Mouse (Mus musculus) testis, adult 10 weeks (tissue): ENCODE measurements around the gene Olfr1283. TPM values are rescaled to one million over a fixed set of nuclear protein-coding genes. Genes with fewer than 3 reads are reported as not detected.

Source experiments
- polyA plus RNA-seq: library from polyadenylated mRNA; stranded (reverse); fragments of 350-450 nt; fragmentation: Illumina TruSeq; extraction: RNeasy Lipid Tissue Mini Kit (QIAGEN cat#74804); gene quantifications from one replicate; pipeline ENCODE4 v1.2.3, GENCODE M21; 2014; ENCODE audit warnings: low read depth, low replicate concordance

The Olfr1283 gene
- polyA plus RNA-seq: 0.13 TPM

GRCm38 (mm10) chr2:111366490-111366889 is at the start of gene Olfr1283:
Gene Olfr1283, plus strand, starts transcription at chr2:111366790.

GRCm38 (mm10) chr2:111326220-111326619 is 40.4 kb upstream of the Olfr1283 start, which contains the start of gene Olfr1281:
Gene Olfr1281, plus strand, starts transcription at chr2:111326520.

GRCm38 (mm10) chr2:111335976-111336375 is 30.6 kb upstream of the Olfr1283 start, which contains the start of gene Olfr1282:
Gene Olfr1282, minus strand, starts transcription at chr2:111336076.

GRCm38 (mm10) chr2:111375222-111375621 is 8.6 kb downstream of the Olfr1283 start, which contains the start of gene Olfr1284:
Gene Olfr1284, plus strand, starts transcription at chr2:111375522.

Other genes starting within 250 kb of the Olfr1283 start
- 290 TPM for gene Gm15130, start 213.9 kb upstream of the Olfr1283 start, polyA plus RNA-seq
- gene 4930430A15Rik, start 137.2 kb upstream of the Olfr1283 start, polyA plus RNA-seq: 618 TPM
- 0.13 TPM for gene Olfr1275, start 131.5 kb upstream of the Olfr1283 start, polyA plus RNA-seq
- not detected for gene Olfr1276, start 112.3 kb upstream of the Olfr1283 start, polyA plus RNA-seq
- 0.22 TPM for gene Olfr1277, start 92.7 kb upstream of the Olfr1283 start, polyA plus RNA-seq
- not detected for gene Olfr1278, start 76.7 kb upstream of the Olfr1283 start, polyA plus RNA-seq
- 0.59 TPM for gene Olfr1279, start 66.2 kb upstream of the Olfr1283 start, polyA plus RNA-seq
- gene Olfr1280, start 52.8 kb upstream of the Olfr1283 start, polyA plus RNA-seq: 1.7 TPM
- gene Olfr1281, start 40.3 kb upstream of the Olfr1283 start, polyA plus RNA-seq: 0.11 TPM
- gene Olfr1282, start 30.7 kb upstream of the Olfr1283 start, polyA plus RNA-seq: not detected
- gene Olfr1284, start 8.7 kb downstream of the Olfr1283 start, polyA plus RNA-seq: not detected
- gene Olfr1286, start 56.3 kb downstream of the Olfr1283 start, polyA plus RNA-seq: not detected
- not detected for gene Olfr1287, start 82.4 kb downstream of the Olfr1283 start, polyA plus RNA-seq
- not detected for gene Olfr1288, start 107.3 kb downstream of the Olfr1283 start, polyA plus RNA-seq
- gene Olfr1289, start 114.0 kb downstream of the Olfr1283 start, polyA plus RNA-seq: not detected
- gene Olfr1290, start 127.0 kb downstream of the Olfr1283 start, polyA plus RNA-seq: not detected
- not detected for gene Olfr1291-ps1, start 130.4 kb downstream of the Olfr1283 start, polyA plus RNA-seq
- gene Olfr1293-ps, start 158.4 kb downstream of the Olfr1283 start, polyA plus RNA-seq: not detected
- gene Olfr1294, start 173.5 kb downstream of the Olfr1283 start, polyA plus RNA-seq: not detected
- not detected for gene Olfr1295, start 202.9 kb downstream of the Olfr1283 start, polyA plus RNA-seq